Mouse (Mus musculus) mammary gland, adult 2 months (tissue): Measurements from ENCODE around the gene Catsperg1. TPM values are rescaled to one million over a fixed set of nuclear protein-coding genes. Genes with fewer than 3 reads are reported as not detected.

Experiments
- polyA plus RNA-seq: library from polyadenylated mRNA; depleted of rRNA; stranded (reverse); fragments of >200 nt; gene quantifications from 2 replicates; pipeline ENCODE4 v1.2.3, GENCODE M21; 2012; ENCODE audit warnings: low replicate concordance; rRNA removed

Catsperg1 gene
- polyA plus RNA-seq = 2.6 and 6.7 TPM in 2 replicates

GRCm38 (mm10) chr7:29213675-29214082 lies at the start of gene Catsperg1:
Gene Catsperg1 (minus strand): TSS chr7:29214035.

GRCm38 (mm10) chr7:29248261-29248841 lies 34.5 kb upstream of the Catsperg1 start, which contains the start of gene 2200002D01Rik:
Gene 2200002D01Rik (minus strand): TSS chr7:29248466.

GRCm38 (mm10) chr7:29238019-29238967 lies 24.5 kb upstream of the Catsperg1 start, which contains the start of gene Yif1b:
Gene Yif1b (plus strand): TSS chr7:29238329.

GRCm38 (mm10) chr7:29232247-29233013 lies 18.6 kb upstream of the Catsperg1 start, which contains the start of gene Kcnk6:
Gene Kcnk6 (minus strand): TSS chr7:29232515.

GRCm38 (mm10) chr7:29180077-29180853 lies 33.6 kb downstream of the Catsperg1 start, which contains the start of gene Psmd8:
Gene Psmd8 (minus strand): TSS chr7:29180701.

GRCm38 (mm10) chr7:29170066-29170754 lies 43.6 kb downstream of the Catsperg1 start, which contains the start of the genes Ggn and Spred3:
Gene Ggn (plus strand): TSS chr7:29170210.
Gene Spred3 (minus strand): TSS chr7:29170411.

GRCm38 (mm10) chr7:29155838-29156782 lies 57.7 kb downstream of the Catsperg1 start, which contains the start of gene Fam98c:
Gene Fam98c (minus strand): TSS chr7:29156234.

GRCm38 (mm10) chr7:29134693-29135386 lies 79.0 kb downstream of the Catsperg1 start, which contains the start of gene Rasgrp4:
Gene Rasgrp4 (plus strand): TSS chr7:29134851.

Other genes starting within 250 kb of the Catsperg1 start
- gene Eif3k, start 232.2 kb downstream of the Catsperg1 start, polyA plus RNA-seq = 210 and 305 TPM in 2 replicates
- gene Map4k1, start 232.0 kb downstream of the Catsperg1 start, polyA plus RNA-seq = 39.4 and 98.8 TPM in 2 replicates
- gene Ryr1, start 88.9 kb downstream of the Catsperg1 start, polyA plus RNA-seq = 0.22 and 113 TPM in 2 replicates
- 25.0 and 28.6 TPM in 2 replicates for gene Rasgrp4, start 79.2 kb downstream of the Catsperg1 start, polyA plus RNA-seq
- gene Fam98c, start 57.8 kb downstream of the Catsperg1 start, polyA plus RNA-seq = 36.1 and 55.5 TPM in 2 replicates
- gene Ggn, start 43.8 kb downstream of the Catsperg1 start, polyA plus RNA-seq = 0.88 and 3.1 TPM in 2 replicates
- 9.3 and 9.6 TPM in 2 replicates for gene Spred3, start 43.6 kb downstream of the Catsperg1 start, polyA plus RNA-seq
- gene Psmd8, start 33.3 kb downstream of the Catsperg1 start, polyA plus RNA-seq = 153 and 255 TPM in 2 replicates
- gene Kcnk6, start 18.5 kb upstream of the Catsperg1 start, polyA plus RNA-seq = 29.8 and 38.0 TPM in 2 replicates
- gene Yif1b, start 24.3 kb upstream of the Catsperg1 start, polyA plus RNA-seq = 139 and 195 TPM in 2 replicates
- gene 2200002D01Rik, start 34.4 kb upstream of the Catsperg1 start, polyA plus RNA-seq = 3.4 and 6.3 TPM in 2 replicates
- 117 and 211 TPM in 2 replicates for gene Spint2, start 67.9 kb upstream of the Catsperg1 start, polyA plus RNA-seq
- gene Ppp1r14a, start 75.3 kb upstream of the Catsperg1 start, polyA plus RNA-seq = 9.2 and 13.8 TPM in 2 replicates
- gene Dpf1, start 89.9 kb upstream of the Catsperg1 start, polyA plus RNA-seq = 0.29 TPM in 2 replicates